Mouse (Mus musculus) C2C12 (cell line): Measurements from ENCODE around the gene Pih1d3.

Experiments used
- CEBPB ChIP-seq: IDR thresholded peaks from one replicate; pipeline ENCODE4 v1.6.1; 2011; ENCODE audit warnings: low read depth, mild to moderate bottlenecking, control low read depth, moderate library complexity
- CTCF ChIP-seq: IDR thresholded peaks from one replicate; pipeline ENCODE4 v1.5.1; 2011; ENCODE audit not compliant: control insufficient read depth, insufficient read depth, insufficient read length
- FOSL1 ChIP-seq: IDR thresholded peaks from one replicate; pipeline ENCODE4 v1.8.0; 2011; ENCODE audit warnings: mild to moderate bottlenecking, low read length; ENCODE audit not compliant: poor library complexity, insufficient read depth, severe bottlenecking
- MAX ChIP-seq: IDR thresholded peaks from one replicate; pipeline ENCODE4 v1.6.1; 2011; ENCODE audit warnings: mild to moderate bottlenecking, control low read depth
- MYOD1 ChIP-seq: IDR thresholded peaks from one replicate; pipeline ENCODE4 v1.6.1; 2011; ENCODE audit warnings: low read depth; ENCODE audit not compliant: control insufficient read depth, insufficient read length
- USF1 ChIP-seq: IDR thresholded peaks from one replicate; pipeline ENCODE4 v1.6.1; 2011; ENCODE audit warnings: low read depth, mild to moderate bottlenecking, control low read depth, moderate library complexity

DNA sequence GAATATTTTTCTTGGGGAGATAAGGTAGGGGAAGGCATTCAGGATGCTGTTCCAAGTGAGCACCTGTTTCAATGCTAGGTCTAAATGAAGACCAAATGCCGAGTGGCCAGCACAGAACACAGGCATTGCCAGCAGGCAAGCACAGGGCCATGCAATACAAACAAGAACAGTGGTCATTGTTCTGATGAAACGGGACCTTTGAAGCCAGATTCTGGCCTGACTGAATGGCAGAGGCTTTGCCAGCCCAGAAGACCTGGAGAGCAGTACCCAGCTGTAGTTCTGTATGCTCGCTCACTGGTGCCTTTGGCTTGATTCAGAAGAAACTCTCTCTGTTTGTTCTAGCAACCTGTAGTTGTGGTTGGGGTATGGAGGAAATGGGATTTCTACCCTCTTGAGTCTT, 47.2 kb upstream of the Pih1d3 start:
- TF ChIP-seq CTCF = no peak
- TF ChIP-seq MAX = no peak
- TF ChIP-seq MYOD1 = no peak
- no peak for TF ChIP-seq USF1
- no peak for TF ChIP-seq CEBPB
- no peak for TF ChIP-seq FOSL1
